Mouse (Mus musculus) kidney, adult 2 months (tissue): ENCODE data around the gene Timm23.

ENCODE experiments used
- CTCF ChIP-seq: fragments of 200-500 bp; conservative IDR thresholded peaks from 2 replicates; pipeline ENCODE4 v1.5.1; 2011; ENCODE audit warnings: low read depth, mild to moderate bottlenecking, control low read depth, low read length, moderate library complexity, mixed read lengths; ENCODE audit not compliant: insufficient read depth, insufficient read length
- POLR2A ChIP-seq: fragments of 200-500 bp; IDR thresholded peaks from one replicate; pipeline ENCODE4 v1.6.1; 2011; ENCODE audit warnings: low read depth, low read length, control low read depth

DNA sequence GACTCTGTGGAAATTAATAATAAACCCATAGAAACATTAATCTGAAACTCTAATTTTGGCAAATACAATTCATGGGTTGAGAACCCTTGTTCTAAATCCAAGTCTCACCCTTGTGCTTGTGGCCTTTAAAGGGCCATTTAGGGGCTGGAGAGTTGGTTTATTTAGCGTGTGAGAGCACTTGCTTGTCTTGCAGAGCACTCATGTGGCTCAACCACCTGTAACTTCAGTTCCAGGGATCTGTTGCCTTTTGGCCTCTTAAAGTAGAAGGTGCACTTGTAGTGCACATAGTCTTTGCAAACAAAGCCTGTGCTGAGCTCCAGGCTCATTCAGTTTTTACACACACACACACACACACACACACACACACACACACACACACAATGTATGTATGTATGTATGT is 34.9 kb downstream of the Timm23 start:
- TF ChIP-seq POLR2A, result no peak
- no peak for TF ChIP-seq CTCF
